In the genomic region with DNA sequence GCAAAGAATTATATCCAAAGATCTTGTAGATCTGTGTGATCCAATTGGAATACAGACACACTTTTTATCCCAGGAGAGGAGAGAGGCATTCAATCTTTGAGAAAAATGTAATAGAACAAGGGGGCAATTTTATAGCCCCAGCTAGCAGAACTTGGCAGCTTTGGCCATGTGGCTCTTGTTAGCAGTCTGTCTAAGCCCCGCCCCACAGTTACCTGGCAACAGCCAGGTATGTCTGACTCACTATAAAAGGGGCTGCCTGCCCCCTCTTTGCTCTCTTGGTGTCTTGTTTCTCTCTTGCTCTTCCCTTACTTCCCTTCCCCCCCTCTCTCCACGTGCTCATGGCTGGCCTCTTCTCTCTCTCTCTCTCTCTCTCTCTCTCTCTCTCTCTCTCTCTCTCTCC, we compare ENCODE assay signal across 30 mouse cellular contexts. TPM values are rescaled to one million over a fixed set of nuclear protein-coding genes. Genes with fewer than 3 reads are reported as not detected.
A peak's percentile ranks its signal among the peaks of the same experiment; 100 is the strongest.
DNase-seq lines count a peak whose midpoint lies in the region; ATAC-seq and TF ChIP-seq lines count a peak whose summit lies in the region.
"Had no signal": no experiment of that assay in that cellular context is flagged by ENCODE, and none has a peak within 500 bp of the region (broad histone marks: within the 10 kb centered on the region; RNA-seq: fewer than 3 reads in every experiment).

No protein-coding gene starts in this region.

- TF ChIP-seq CTCF in layer of hippocampus, adult 2 months (conservative IDR thresholded peaks at IDR 0.05), result no peak

- ATAC-seq in embryonic facial prominence, embryonic 14.5 days (ENCODE audit: low read depth), result no peak
- ATAC-seq: activated CD4-positive, CD25-positive, alpha-beta regulatory T cell, adult 4 months; forebrain, postnatal 0 days; lung, postnatal 0 days; midbrain, embryonic 16.5 days; Patski had no signal

- H3K4me3 ChIP-seq in embryonic facial prominence, embryonic 14.5 days (ENCODE audit: low read depth, low read length), result no peak overlapping the region
- no peak overlapping the region for H3K4me3 ChIP-seq in layer of hippocampus, adult 2 months
- H3K4me3 ChIP-seq: heart, adult 2 months; hindbrain, embryonic 13.5 days; limb, embryonic 13.5 days; liver, embryonic 15.5 days; midbrain, embryonic 10.5 days; myocyte; neural tube, embryonic 13.5 days had no signal

- H3K36me3 ChIP-seq in embryonic facial prominence, embryonic 14.5 days (ENCODE audit: control insufficient read depth, insufficient read depth, low read length), result no peaks in the 10 kb centered on the region
- H3K36me3 ChIP-seq: hindbrain, embryonic 13.5 days; limb, embryonic 13.5 days; neural tube, embryonic 13.5 days had no signal

- no peak overlapping the region for H3K27ac ChIP-seq in embryonic facial prominence, embryonic 14.5 days (replicated peaks; ENCODE audit: low read depth, low read length)
- no peak overlapping the region for H3K27ac ChIP-seq in layer of hippocampus, adult 2 months
- H3K27ac ChIP-seq: heart, adult 2 months; hindbrain, embryonic 13.5 days; limb, embryonic 13.5 days; liver, embryonic 15.5 days; macrophage; midbrain, embryonic 10.5 days; neural tube, embryonic 13.5 days had no signal

- no peak overlapping the region for H3K4me2 ChIP-seq in embryonic facial prominence, embryonic 14.5 days (ENCODE audit: low read depth, low read length)
- H3K4me2 ChIP-seq: hindbrain, embryonic 13.5 days; limb, embryonic 13.5 days; liver, embryonic 15.5 days; neural tube, embryonic 13.5 days had no signal

- DNase-seq in ES-CJ7 (ENCODE audit: low read depth, low spot score), result peak; percentile 75
- peak; percentile 88 for DNase-seq in R1 (ENCODE audit: low read depth, low spot score)
- peak; percentile 67 for DNase-seq in embryonic facial prominence, embryonic 14.5 days (ENCODE audit: low spot score)
- DNase-seq in mesoderm, embryonic 11.5 days (ENCODE audit: low read depth, low spot score), result peak; percentile 6
- no peak for DNase-seq in kidney, adult 9 months
- DNase-seq in layer of hippocampus, adult 2 months (ENCODE audit: low spot score in 2 of 2), result no peak
- DNase-seq in layer of hippocampus, adult 8-10 months (ENCODE audit: low spot score in 2 of 2), result no peak
- DNase-seq: adrenal gland, adult 8-10 months; cerebellum, adult 11-12 months; cerebellum, postnatal 14 days; forebrain, postnatal 0 days; gastrocnemius, postnatal 36 days; heart, adult 2 months; heart, postnatal 36 days; kidney, adult 18-20 months; kidney, postnatal 14 days; right cerebral cortex, adult 18-20 months; right cerebral cortex, postnatal 4 days; thymus, postnatal 25 days had no signal

- H3K9ac ChIP-seq in embryonic facial prominence, embryonic 14.5 days (ENCODE audit: low read depth, low read length), result no peak overlapping the region
- H3K9ac ChIP-seq: forebrain, postnatal 0 days; hindbrain, embryonic 13.5 days; limb, embryonic 13.5 days; liver, embryonic 15.5 days; neural tube, embryonic 13.5 days had no signal

- H3K27me3 ChIP-seq in embryonic facial prominence, embryonic 14.5 days (replicated peaks; ENCODE audit: control insufficient read depth, insufficient read depth, low read length), result no peaks in the 10 kb centered on the region
- H3K27me3 ChIP-seq: hindbrain, embryonic 13.5 days; limb, embryonic 13.5 days; liver, embryonic 15.5 days; neural tube, embryonic 13.5 days; Patski had no signal

- 26% methylated on average over 2 of the region's 2 CpGs for WGBS in embryonic facial prominence, embryonic 14.5 days

- peaks cover 13% of the 10 kb centered on the region for H3K4me1 ChIP-seq in embryonic facial prominence, embryonic 14.5 days (ENCODE audit: control insufficient read depth, insufficient read depth, low read length)

- no peaks in the 10 kb centered on the region for H3K9me3 ChIP-seq in embryonic facial prominence, embryonic 14.5 days (ENCODE audit: control insufficient read depth, low read length)
- H3K9me3 ChIP-seq: hindbrain, embryonic 13.5 days; limb, embryonic 13.5 days; liver, embryonic 15.5 days; midbrain, embryonic 10.5 days; neural tube, embryonic 13.5 days had no signal

RNA-seq across cellular contexts. Expression of a gene that starts 3.4 kb away (rescaled TPM):
- 25.5 and 35.1 TPM in 2 replicates for polyA plus RNA-seq in embryonic facial prominence, embryonic 14.5 days (2014; fragmentation: Nextera tagmentation; extraction: Ambion mirVana)
- 1 to 10 TPM in 1 of 2 experiments, under 1 TPM in 1; 0.52 to 1.6 TPM for total RNA-seq in layer of hippocampus, adult 2 months (2021)
- 1 to 10 TPM in 1 of 4 experiments, under 1 TPM in 2, not detected in 1; 0.52 to 1.4 (median 0.70) TPM for total RNA-seq in layer of hippocampus, adult 8-10 months (2022)

RNA-seq across cellular contexts. Expression of a gene that starts 28.6 kb away (rescaled TPM):
- 23.5 and 24.4 TPM in 2 replicates for polyA plus RNA-seq in embryonic facial prominence, embryonic 14.5 days (2014; fragmentation: Nextera tagmentation; extraction: Ambion mirVana)
- 10 to 100 TPM; 90.9 to 94.0 TPM for total RNA-seq in layer of hippocampus, adult 2 months (2021)
- 10 to 100 TPM; 79.4 to 98.3 (median 87.4) TPM for total RNA-seq in layer of hippocampus, adult 8-10 months (2022)

RNA-seq across cellular contexts. Expression of a gene that starts 54.1 kb away (rescaled TPM):
- polyA plus RNA-seq in embryonic facial prominence, embryonic 14.5 days (2014; fragmentation: Nextera tagmentation; extraction: Ambion mirVana), result 50.0 and 81.7 TPM in 2 replicates
- total RNA-seq in layer of hippocampus, adult 2 months (2021), result 1 to 10 TPM in 1 of 2 experiments, under 1 TPM in 1; 0.79 to 1.0 TPM
- total RNA-seq in layer of hippocampus, adult 8-10 months (2022), result 1 to 10 TPM in 2 of 4 experiments, under 1 TPM in 1, not detected in 1; 0.79 to 2.8 (median 2.6) TPM

Comparison
In these comparisons a context has a peak if more than half of its experiments do, and no peak if none do; other contexts are left out.
1. DNase-seq: peak in ES-CJ7 (single experiment), R1 (single experiment), embryonic facial prominence, embryonic 14.5 days (single experiment) and mesoderm, embryonic 11.5 days (single experiment); none in kidney, adult 9 months (single experiment), layer of hippocampus, adult 2 months (0 of 2) and layer of hippocampus, adult 8-10 months (0 of 2).